Mouse (Mus musculus): ENCODE data around the gene Ifna7.
"Not testable (repeated sequence)": the region's sequence is repeated elsewhere in the genome, so short reads cannot be mapped to it uniquely, and the experiment has no call there.

- TF ChIP-seq CTCF, EP300 (IDR thresholded peaks at IDR 0.05; ENCODE audit: low read depth): not testable (repeated sequence)
These were observed 19.2 kb downstream of the Ifna7 start, which contains the start of gene Ifna5 for GRCm38 (mm10) chr4:88835225-88835624.
